Mouse (Mus musculus): ENCODE measurements around the gene Sorl1. TPM values are rescaled to one million over a fixed set of nuclear protein-coding genes. Genes with fewer than 3 reads are reported as not detected.

The Sorl1 gene
- polyA plus RNA-seq, 1 experiment, result under 0.01 TPM

- no peaks in the 10 kb centered on the region for H3K36me3 ChIP-seq (ENCODE audit: control insufficient read depth, insufficient read depth)
- H3K27me3 ChIP-seq (ENCODE audit: control insufficient read depth, insufficient read depth, insufficient read length), result no peaks in the 10 kb centered on the region
- no peak overlapping the region for H3K4me3 ChIP-seq
- no peak for TF ChIP-seq POLR2AphosphoS2 (IDR thresholded peaks at IDR 0.05; ENCODE audit: insufficient read length, low read depth)
- TF ChIP-seq POLR2A (IDR thresholded peaks at IDR 0.05; ENCODE audit: insufficient read length, low read depth), result no peak
- no peak for TF ChIP-seq SRF (IDR thresholded peaks at IDR 0.05; ENCODE audit: control insufficient read depth, insufficient read length, low read depth)
- TF ChIP-seq MAX (IDR thresholded peaks at IDR 0.05; ENCODE audit: low read depth), result no peak
- TF ChIP-seq REST (IDR thresholded peaks at IDR 0.05; ENCODE audit: insufficient read depth, insufficient read length), result no peak
- no peaks in the 10 kb centered on the region for H3K79me2 ChIP-seq (ENCODE audit: control insufficient read depth, insufficient read depth)
- no peak overlapping the region for H3K4me2 ChIP-seq (ENCODE audit: low read depth)
- no peak overlapping the region for H3ac ChIP-seq (ENCODE audit: control insufficient read depth, insufficient read length)
Measured at GRCm38 (mm10) chr9:42035995-42036394, 88.1 kb downstream of the Sorl1 start.

GRCm38 (mm10) chr9:42035213-42035765, 88.8 kb downstream of the Sorl1 start:
- Histone ChIP-seq H3K79me2 (ENCODE audit: control insufficient read depth, insufficient read depth) (no peaks in the 10 kb centered on the region), H3K36me3 (ENCODE audit: control insufficient read depth, insufficient read depth) (no peaks in the 10 kb centered on the region), H3K27me3 (ENCODE audit: control insufficient read depth, insufficient read depth, insufficient read length) (no peaks in the 10 kb centered on the region), H3ac (ENCODE audit: control insufficient read depth, insufficient read length) (no peak overlapping the region), H3K4me2 (ENCODE audit: low read depth) (no peak overlapping the region), H3K4me3 (no peak overlapping the region)
- TF ChIP-seq POLR2AphosphoS2 (IDR thresholded peaks at IDR 0.05; ENCODE audit: insufficient read length, low read depth) (no peak), MAX (IDR thresholded peaks at IDR 0.05; ENCODE audit: low read depth) (no peak), TCF12 (IDR thresholded peaks at IDR 0.05; ENCODE audit: insufficient read depth, poor library complexity, severe bottlenecking) (no peak), CEBPB (IDR thresholded peaks at IDR 0.05; ENCODE audit: insufficient read depth, poor library complexity, severe bottlenecking) (no peak), MYOG (IDR thresholded peaks at IDR 0.05; ENCODE audit: control insufficient read depth in 1 of 3, insufficient read depth in 1 of 3, insufficient read length in 2 of 3, low read depth in 2 of 3) (no peak), E2F4 (IDR thresholded peaks at IDR 0.05; ENCODE audit: insufficient read depth) (no peak), USF1 (IDR thresholded peaks at IDR 0.05; ENCODE audit: low read depth) (no peak)

GRCm38 (mm10) chr9:42034116-42034520, 90.0 kb downstream of the Sorl1 start:
- Histone ChIP-seq H3K27me3 (ENCODE audit: control insufficient read depth, insufficient read depth, insufficient read length) (no peaks in the 10 kb centered on the region), H3K4me3 (no peak overlapping the region), H3K4me2 (ENCODE audit: low read depth) (no peak overlapping the region), H3K36me3 (ENCODE audit: control insufficient read depth, insufficient read depth) (no peaks in the 10 kb centered on the region), H3ac (ENCODE audit: control insufficient read depth, insufficient read length) (no peak overlapping the region), H3K79me2 (ENCODE audit: control insufficient read depth, insufficient read depth) (no peaks in the 10 kb centered on the region)
- no peak for TF ChIP-seq TCF3 (IDR thresholded peaks at IDR 0.05; ENCODE audit: insufficient read length, low read depth)
- TF ChIP-seq SRF (IDR thresholded peaks at IDR 0.05; ENCODE audit: control insufficient read depth, insufficient read length, low read depth), result no peak
- no peak for TF ChIP-seq POLR2AphosphoS2 (IDR thresholded peaks at IDR 0.05; ENCODE audit: insufficient read length, low read depth)
- no peak for TF ChIP-seq CEBPB (IDR thresholded peaks at IDR 0.05; ENCODE audit: insufficient read depth, poor library complexity, severe bottlenecking)
- TF ChIP-seq REST (IDR thresholded peaks at IDR 0.05; ENCODE audit: insufficient read depth, insufficient read length), result no peak
- TF ChIP-seq MAX (IDR thresholded peaks at IDR 0.05; ENCODE audit: low read depth), result no peak
- no peak for TF ChIP-seq USF1 (IDR thresholded peaks at IDR 0.05; ENCODE audit: low read depth)
- TF ChIP-seq MYOD1 (IDR thresholded peaks at IDR 0.05; ENCODE audit: control insufficient read depth in 1 of 3, insufficient read length in 2 of 3, low read depth in 2 of 3), result no peak
- TF ChIP-seq TCF12 (IDR thresholded peaks at IDR 0.05; ENCODE audit: insufficient read depth, poor library complexity, severe bottlenecking), result no peak
- no peak for TF ChIP-seq POLR2A (IDR thresholded peaks at IDR 0.05; ENCODE audit: insufficient read length, low read depth)
- TF ChIP-seq MYOG (IDR thresholded peaks at IDR 0.05; ENCODE audit: control insufficient read depth in 1 of 3, insufficient read depth in 1 of 3, insufficient read length in 2 of 3, low read depth in 2 of 3), result no peak
- TF ChIP-seq E2F4 (IDR thresholded peaks at IDR 0.05; ENCODE audit: insufficient read depth), result no peak

- Histone ChIP-seq H3K4me3 (no peak overlapping the region), H3K79me2 (ENCODE audit: control insufficient read depth, insufficient read depth) (no peaks in the 10 kb centered on the region), H3ac (ENCODE audit: control insufficient read depth, insufficient read length) (no peak overlapping the region)
Measured at GRCm38 (mm10) chr9:42033291-42034115, 90.6 kb downstream of the Sorl1 start.

More at GRCm38 (mm10) chr9:42033291-42034115, 90.6 kb downstream of the Sorl1 start:
- Histone ChIP-seq H3K4me2 (ENCODE audit: low read depth) (no peak overlapping the region), H3K27me3 (ENCODE audit: control insufficient read depth, insufficient read depth, insufficient read length) (no peaks in the 10 kb centered on the region), H3K36me3 (ENCODE audit: control insufficient read depth, insufficient read depth) (no peaks in the 10 kb centered on the region)
- no peak for TF ChIP-seq REST (IDR thresholded peaks at IDR 0.05; ENCODE audit: insufficient read depth, insufficient read length)
- TF ChIP-seq SRF (IDR thresholded peaks at IDR 0.05; ENCODE audit: control insufficient read depth, insufficient read length, low read depth), result no peak
- TF ChIP-seq USF1 (IDR thresholded peaks at IDR 0.05; ENCODE audit: low read depth), result no peak
- no peak for TF ChIP-seq E2F4 (IDR thresholded peaks at IDR 0.05; ENCODE audit: insufficient read depth)
- TF ChIP-seq MAX (IDR thresholded peaks at IDR 0.05; ENCODE audit: low read depth), result no peak
- no peak for TF ChIP-seq MYOD1 (IDR thresholded peaks at IDR 0.05; ENCODE audit: control insufficient read depth in 1 of 3, insufficient read length in 2 of 3, low read depth in 2 of 3)
- no peak for TF ChIP-seq CEBPB (IDR thresholded peaks at IDR 0.05; ENCODE audit: insufficient read depth, poor library complexity, severe bottlenecking)
- TF ChIP-seq POLR2A (IDR thresholded peaks at IDR 0.05; ENCODE audit: insufficient read length, low read depth), result no peak
- no peak for TF ChIP-seq POLR2AphosphoS2 (IDR thresholded peaks at IDR 0.05; ENCODE audit: insufficient read length, low read depth)
- TF ChIP-seq TCF12 (IDR thresholded peaks at IDR 0.05; ENCODE audit: insufficient read depth, poor library complexity, severe bottlenecking), result no peak
- TF ChIP-seq MYOG (IDR thresholded peaks at IDR 0.05; ENCODE audit: control insufficient read depth in 1 of 3, insufficient read depth in 1 of 3, insufficient read length in 2 of 3, low read depth in 2 of 3), result no peak
- TF ChIP-seq TCF3 (IDR thresholded peaks at IDR 0.05; ENCODE audit: insufficient read length, low read depth), result no peak

Measured in myocyte (in vitro differentiated cells).